Mouse (Mus musculus) NIH3T3 (cell line): ENCODE results near the gene 1700029P11Rik.
"Not testable (repeated sequence)": the region's sequence is repeated elsewhere in the genome, so short reads cannot be mapped to it uniquely, and the experiment has no call there.

Source experiments
- DNase-seq: peaks from one replicate; pipeline ENCODE4 v3.0.0-alpha.2; 2012; ENCODE audit warnings: low read depth

Gene 1700029P11Rik

GRCm38 (mm10) chr15:81957598-81957997 lies 22.7 kb upstream of the 1700029P11Rik start:
- no peak for DNase-seq

GRCm38 (mm10) chr15:81958906-81959305 lies 21.4 kb upstream of the 1700029P11Rik start:
- DNase-seq: no peak

DNA sequence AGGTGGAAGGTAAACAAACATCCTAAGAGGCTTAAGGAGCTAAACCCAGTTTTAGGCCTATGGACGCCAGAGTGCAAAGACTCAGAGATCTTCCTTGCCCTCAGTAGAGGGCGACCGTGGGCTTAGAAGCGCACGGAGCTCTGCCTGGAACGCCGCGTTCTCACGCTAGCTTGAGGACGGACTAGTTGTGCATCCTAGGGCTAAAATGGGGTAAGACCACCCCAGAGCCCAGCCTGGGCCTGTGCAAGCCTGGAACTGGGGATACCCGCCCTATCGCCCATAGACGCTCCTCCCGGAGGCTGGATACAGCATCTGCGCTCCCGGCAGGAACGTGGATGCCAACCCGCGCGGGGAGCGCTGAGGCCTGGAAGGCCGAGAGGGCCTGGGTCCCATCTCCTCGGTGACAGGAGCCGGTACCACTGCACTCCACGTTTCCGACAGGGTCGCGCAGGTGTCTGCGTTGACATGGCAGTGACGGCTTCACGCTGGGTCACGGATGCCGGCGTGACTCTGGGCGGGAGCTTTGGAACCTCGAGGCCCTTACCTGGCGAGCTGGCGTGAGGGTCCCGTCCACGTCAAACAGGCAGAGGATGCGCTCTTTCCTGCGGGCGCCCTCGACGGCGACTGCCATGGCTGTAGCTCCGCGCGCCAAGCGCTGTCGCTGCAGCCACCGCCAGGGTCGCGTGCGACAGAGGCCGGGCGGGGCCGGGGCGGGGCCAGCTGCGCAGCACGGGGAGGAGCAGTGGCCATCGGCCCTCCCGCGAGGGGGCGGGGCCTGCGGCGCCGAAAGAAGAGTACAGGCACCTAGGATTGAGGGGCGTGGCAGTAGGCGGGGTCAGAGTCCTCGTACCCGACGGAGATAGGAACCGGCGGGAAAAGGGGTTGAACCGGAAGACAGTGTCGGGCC lies 19.9 kb upstream of the 1700029P11Rik start, which contains the start of gene Pmm1:
TSS of gene Pmm1 (minus strand) at position 760 of the 907 bp plus-strand sequence.
- peak; percentile 99 for DNase-seq

- DNase-seq: no peak
These were observed 19.3 kb upstream of the 1700029P11Rik start for GRCm38 (mm10) chr15:81961078-81961451.

- DNase-seq: no peak
These were observed 16.1 kb upstream of the 1700029P11Rik start for GRCm38 (mm10) chr15:81964262-81964661.

- DNase-seq: peak; percentile 78
These were observed 15.3 kb upstream of the 1700029P11Rik start for GRCm38 (mm10) chr15:81964980-81965545.

DNA sequence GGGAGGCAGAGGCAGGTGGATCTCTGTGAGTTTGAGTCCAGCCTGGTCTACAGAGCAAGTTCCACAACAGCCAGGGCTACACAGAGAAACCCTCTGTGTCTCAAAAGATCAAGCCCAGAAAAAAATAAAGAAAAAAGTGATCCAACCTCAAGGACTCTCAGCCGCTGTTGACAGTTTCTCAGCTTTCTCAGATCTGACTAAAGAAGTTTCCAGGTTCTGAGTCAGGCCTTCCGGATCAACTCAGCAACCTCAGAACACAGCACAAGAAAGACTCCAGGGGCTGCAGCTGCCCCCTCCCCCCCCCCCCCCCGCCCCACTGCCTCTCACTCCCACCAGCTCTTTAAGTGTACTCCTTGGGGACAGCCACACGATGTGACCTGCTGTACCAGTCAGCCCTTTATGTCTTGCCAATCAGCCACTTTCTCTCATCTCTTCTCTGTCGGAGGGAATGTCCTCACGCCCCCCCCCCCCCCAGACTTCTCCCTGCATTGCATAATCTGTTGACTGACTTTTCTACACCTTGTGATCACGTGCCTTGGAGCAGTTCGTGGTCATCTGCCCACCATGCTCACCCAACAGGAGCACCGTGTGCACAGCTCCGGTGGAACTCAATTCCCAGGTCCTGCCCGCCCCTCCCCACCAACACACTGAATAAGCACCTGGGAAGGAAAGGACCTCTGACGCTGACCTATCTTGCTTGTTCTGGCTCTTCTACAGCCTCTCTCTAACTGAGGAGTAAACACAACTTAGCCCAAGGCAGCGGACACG lies 14.1 kb upstream of the 1700029P11Rik start:
- no peak for DNase-seq

GRCm38 (mm10) chr15:81967821-81968220 lies 12.5 kb upstream of the 1700029P11Rik start:
- DNase-seq: no peak

- no peak for DNase-seq
These were observed 11.9 kb upstream of the 1700029P11Rik start for GRCm38 (mm10) chr15:81968447-81968846.

DNA sequence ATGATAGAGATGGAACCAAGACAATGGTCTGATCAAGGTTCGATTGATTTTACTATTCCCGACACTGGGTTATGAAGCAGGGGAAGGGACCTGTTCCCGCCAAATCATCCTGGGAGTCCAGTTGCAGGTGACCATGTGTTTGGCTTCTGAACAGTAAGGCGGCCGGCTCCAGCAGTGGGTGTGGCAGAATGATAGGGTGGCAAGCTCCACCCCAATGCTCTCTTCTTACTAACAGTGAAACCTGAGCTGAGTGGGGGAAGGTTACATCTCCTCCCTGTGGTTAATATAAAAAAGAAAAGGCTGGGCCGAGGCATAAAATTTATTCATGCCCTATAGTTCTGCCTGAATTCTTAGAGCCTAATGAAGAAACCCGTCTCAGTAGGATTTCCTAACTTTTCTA lies 11.2 kb upstream of the 1700029P11Rik start:
- DNase-seq: peak; percentile 71

DNA sequence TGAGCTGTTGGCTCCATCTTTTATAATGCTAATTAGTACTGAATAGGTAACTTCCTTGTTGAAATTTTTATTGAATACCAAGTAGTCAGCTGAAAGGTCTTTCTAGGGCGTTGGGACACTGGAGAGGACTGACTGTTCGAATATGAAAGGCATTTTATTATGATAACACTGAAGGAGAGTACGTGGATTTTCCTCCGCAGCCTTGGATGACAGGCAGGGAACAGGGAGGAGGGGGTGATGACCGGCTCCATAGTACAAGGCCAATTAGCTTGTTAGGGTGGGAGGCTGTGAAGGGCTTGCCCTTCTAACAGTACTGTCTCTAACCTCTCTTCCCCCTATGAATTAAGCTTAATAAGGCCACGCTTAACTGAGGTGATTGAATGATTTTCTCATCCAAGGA lies 10.7 kb upstream of the 1700029P11Rik start:
- not testable (repeated sequence) for DNase-seq

GRCm38 (mm10) chr15:81970498-81970897 lies 9.8 kb upstream of the 1700029P11Rik start:
- not testable (repeated sequence) for DNase-seq

- not testable (repeated sequence) for DNase-seq
These were observed 5.2 kb upstream of the 1700029P11Rik start for GRCm38 (mm10) chr15:81975156-81975555.

GRCm38 (mm10) chr15:81982173-81982572 lies 1.8 kb downstream of the 1700029P11Rik start:
- DNase-seq: no peak

DNA sequence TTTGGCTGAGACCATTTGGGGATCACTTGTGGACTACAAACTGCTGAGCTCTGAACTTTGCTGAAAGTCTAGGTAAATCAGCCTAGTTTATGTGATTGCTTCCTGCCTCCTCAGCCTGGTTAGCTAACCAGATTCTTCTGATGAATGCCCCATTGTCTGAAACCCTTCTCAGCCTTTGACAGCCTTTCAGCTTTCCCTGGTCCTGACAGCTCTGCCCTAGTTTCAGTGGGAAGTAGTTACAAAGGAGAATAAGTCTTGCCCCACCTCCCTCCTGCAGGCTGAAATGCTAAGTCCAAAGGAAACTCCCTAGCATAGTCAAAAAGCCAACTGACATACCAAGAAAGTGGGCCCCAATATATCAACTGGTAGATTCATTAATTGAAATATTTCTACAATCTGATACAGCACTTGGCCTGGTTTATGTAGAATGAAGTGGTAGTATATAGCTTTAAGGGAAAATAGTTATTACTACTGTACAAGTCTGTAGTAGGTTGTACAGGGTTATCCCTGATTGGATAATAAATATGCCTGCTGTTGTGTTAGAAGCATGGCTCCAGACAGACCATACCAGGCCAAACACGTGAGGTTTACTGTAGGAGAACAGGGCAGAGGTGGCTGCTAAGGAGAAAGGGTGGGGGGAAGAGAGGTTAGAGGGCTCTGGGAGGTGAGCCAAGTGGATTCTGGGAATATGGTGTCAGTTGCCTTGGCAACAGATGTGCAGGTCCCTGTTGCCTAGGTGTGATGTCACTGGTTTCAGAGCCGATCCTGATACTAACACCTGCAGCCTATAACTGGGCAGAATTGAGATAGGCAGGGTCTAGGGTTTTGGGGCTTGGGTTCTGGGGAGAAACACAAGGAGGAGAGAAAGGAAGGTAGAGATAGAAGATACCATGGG lies 5.2 kb downstream of the 1700029P11Rik start:
- DNase-seq: peak; percentile 34

GRCm38 (mm10) chr15:81987646-81988045 lies 7.3 kb downstream of the 1700029P11Rik start, which contains the start of gene Xrcc6:
TSS of gene Xrcc6 (plus strand) at chr15:81987835.
- no peak for DNase-seq

DNA sequence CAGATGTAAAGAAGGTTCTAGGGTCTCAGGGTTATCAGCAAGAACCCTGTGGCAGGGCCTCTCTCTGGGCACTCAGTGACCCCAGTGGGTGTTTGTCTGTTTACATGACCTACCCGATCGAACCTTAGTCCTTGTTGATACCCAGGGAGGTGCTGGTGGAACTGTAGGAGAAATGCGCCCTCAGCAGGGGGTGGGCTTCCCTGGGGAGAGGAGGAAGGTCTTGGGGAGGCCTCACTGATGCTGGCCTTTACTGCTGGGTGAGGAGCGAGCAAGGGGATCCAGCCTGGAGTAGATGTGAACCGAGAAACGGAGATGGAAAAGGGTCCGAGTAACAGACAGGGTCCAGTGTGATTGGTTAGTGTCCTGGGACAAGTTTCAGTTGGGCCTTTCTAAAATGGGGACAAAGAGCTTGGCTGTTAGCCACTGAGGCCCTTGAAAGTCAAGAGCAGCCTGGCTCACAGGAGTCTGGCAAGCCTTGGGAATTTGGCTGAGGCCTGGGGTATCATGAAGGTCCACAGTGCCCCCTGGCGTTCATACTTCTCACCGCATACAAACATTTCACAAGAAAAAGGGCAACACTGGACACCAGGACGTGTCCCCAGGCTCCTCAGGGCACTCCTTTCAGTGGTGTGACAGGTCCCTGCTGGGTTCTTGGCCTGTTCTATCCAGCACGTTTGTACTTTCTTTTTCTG lies 9.2 kb downstream of the 1700029P11Rik start:
- peak; percentile 95 for DNase-seq

GRCm38 (mm10) chr15:81990549-81990948 lies 10.2 kb downstream of the 1700029P11Rik start:
- DNase-seq: no peak

GRCm38 (mm10) chr15:81993992-81994391 lies 13.7 kb downstream of the 1700029P11Rik start:
- DNase-seq: no peak

DNA sequence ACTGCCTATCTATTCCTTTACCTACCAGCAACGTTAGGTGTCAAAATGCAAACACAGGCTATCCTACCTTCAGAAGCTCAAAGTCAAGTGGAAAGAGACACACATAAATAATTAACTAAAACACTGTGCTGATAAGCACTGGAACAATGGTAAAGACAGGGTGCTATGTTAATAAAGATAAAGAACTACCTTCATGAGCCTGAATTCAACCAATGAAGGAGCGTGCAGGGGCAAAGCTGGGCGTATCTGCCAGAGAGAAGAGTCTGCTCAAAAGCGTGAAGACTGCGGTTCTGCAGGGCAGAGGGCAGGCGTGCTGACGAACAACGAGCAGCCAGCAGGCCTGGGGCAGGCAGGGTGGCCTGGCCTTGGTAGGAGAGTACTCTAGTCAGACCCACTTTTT lies 23.9 kb downstream of the 1700029P11Rik start:
- no peak for DNase-seq

DNA sequence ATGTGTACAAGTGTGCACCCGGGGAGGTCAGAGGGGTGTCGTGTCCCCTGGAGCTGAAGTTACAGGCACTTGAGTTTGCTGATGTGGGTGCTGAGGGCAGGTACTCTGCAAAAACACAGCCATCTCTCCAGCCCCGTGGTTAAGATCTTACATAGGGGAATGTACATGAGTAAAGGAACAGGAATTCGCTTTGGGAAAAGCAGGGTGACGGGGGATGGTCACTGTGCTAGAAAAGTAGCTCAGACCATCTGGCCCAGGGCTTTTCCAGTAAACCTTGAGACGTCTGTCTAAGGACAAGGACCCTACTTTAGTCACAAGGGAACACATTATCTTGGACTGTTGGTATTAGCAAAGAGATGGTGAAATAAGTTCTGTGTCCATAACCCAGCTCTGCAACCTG lies 31.6 kb downstream of the 1700029P11Rik start:
- DNase-seq: peak; percentile 73
